Mouse (Mus musculus): Measurements from ENCODE around the gene Hoxa5.

Gene Hoxa5

DNA sequence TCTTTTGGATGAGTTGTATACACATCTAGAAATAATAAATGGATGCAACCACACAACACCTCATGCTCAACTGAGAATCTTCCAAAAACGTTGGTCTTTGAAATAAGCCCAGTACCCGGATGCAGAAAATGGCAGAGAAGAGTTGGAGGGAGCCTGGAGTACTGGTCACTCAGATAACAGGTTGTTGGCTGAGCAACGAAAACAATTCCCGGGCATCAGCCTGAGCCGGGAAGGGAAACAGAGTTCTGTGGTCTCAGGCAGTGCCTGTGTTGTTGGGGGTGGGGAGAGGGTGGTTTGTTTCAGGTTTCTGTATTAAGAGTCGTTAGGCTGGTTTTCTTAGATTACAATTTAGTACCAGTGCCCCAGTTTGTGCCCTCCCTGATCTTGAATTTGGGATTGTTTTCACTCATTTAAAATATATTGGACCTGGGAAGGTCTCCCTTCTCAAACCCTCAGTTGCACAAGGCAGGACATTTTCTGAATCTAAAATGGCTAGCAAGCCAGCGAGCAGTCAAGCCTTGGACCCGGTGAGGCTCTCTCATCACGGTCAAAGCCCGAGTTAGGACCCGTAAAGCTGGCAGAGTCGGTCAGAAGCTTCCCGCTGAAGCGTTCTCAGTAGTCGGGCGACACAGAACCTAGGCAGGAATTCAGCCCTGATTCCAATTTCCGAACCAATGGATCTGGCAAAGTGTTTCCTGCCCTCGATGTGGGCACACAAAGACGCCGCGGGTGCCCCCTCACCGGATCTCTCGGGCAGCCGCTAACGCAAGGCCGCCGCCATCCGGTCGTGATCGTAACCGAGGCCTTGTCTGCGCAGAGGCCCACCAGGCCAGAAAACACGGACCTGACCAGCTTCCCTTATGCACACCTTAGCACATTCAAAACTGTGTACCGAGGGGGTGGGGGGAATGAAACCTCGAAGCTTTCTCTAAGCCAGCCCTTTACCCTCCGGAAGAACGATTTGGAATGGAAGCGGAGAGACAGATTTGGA is 24.4 kb upstream of the Hoxa5 start:
- in situ Hi-C loops (cut with MboI; ENCODE audit: low sequenced_read_pairs) = loop anchor here (10.0 kb wide), 1 partner anchor 1014 kb away; no protein-coding TSS in a partner anchor

DNA sequence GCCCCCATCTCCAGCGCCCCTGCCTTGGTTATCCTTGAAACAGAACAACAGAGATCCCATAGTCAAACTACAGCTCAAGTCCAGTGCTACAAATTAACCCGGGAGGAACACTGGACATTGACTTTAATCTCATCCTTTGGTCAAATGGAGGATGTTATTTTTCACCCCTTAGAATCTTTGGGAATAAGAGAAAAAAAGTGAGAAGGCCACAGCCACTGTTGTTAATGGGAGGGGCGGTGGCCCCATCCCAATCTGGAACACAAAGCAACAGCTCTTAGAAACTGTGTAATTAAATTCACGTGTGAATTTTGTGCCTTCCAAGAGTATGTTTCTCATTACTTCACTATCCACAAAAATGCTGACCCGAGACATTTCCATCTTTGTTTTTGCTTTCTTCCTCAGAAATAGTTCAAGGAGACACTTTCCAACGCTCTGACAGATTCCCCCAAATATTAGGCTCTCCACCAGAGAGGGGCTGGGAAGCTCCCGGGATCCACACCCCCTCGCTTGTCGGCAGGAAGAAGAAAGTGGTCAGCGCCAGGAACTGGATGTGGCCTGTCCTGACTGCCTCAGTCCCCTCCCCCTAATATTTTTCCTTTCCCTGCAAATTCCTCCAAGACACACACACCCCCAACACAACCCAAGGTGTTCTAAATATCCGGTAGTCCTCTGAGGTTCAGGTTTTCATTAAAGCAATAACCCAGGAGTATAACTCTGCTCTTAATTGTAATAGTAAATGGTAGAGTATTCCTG is 23.3 kb upstream of the Hoxa5 start:
- in situ Hi-C loops (cut with MboI; ENCODE audit: low sequenced_read_pairs) = loop anchor here (10.0 kb wide), 1 partner anchor 1013 kb away; no protein-coding TSS in a partner anchor

- in situ Hi-C loops (cut with MboI; ENCODE audit: low sequenced_read_pairs) = loop anchor here (10.0 kb wide), 1 partner anchor 1012 kb away; no protein-coding TSS in a partner anchor
These were observed 22.3 kb upstream of the Hoxa5 start for GRCm38 (mm10) chr6:52226569-52227257.

DNA sequence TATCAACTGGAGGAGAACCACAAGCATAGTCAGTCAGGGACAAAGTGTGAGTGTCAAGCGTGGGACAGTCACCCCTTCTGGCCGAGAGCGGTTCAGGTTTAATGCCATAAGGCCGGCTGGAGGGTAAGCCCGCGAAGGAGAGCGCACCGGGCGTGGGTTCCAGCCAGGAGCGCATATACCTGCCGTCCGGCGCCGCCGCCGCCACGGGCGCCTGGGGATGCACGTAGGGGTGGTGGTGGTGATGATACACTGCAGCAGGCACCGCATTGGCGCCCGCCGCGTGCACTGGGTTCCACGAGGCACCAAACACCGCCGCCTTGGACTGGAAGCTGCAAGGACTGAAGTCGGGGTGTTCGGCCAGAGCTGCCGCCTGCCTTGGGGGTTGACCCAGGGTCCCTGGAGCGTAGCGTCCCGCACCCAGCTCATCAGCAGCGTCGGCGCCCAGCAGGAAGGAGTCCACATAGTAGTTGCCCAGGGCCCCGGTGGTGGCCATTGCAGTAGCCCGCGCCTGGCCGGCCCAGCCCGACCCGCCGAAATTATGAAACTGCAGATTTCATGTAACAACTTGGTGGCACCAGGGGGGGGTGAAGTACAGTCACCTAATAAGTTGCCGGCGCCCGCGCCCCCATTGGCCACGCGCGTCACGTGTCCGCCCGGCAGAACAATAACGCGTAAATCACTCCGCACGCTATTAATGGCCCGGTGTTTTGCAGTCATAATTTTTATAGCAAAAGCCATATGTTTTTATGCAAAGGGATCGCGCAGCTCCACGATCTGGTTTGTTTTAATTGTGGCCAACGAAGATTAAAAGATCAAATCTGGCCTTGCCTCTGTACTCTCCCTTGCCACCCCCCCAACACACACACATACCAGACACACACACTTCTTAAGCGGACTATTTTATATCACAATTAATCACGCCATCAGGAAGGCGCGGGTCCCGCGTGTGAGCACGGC is 21.5 kb upstream of the Hoxa5 start:
- in situ Hi-C loops (cut with MboI; ENCODE audit: low sequenced_read_pairs) = loop anchor here (10.0 kb wide), 1 partner anchor 1011 kb away; no protein-coding TSS in a partner anchor

DNA sequence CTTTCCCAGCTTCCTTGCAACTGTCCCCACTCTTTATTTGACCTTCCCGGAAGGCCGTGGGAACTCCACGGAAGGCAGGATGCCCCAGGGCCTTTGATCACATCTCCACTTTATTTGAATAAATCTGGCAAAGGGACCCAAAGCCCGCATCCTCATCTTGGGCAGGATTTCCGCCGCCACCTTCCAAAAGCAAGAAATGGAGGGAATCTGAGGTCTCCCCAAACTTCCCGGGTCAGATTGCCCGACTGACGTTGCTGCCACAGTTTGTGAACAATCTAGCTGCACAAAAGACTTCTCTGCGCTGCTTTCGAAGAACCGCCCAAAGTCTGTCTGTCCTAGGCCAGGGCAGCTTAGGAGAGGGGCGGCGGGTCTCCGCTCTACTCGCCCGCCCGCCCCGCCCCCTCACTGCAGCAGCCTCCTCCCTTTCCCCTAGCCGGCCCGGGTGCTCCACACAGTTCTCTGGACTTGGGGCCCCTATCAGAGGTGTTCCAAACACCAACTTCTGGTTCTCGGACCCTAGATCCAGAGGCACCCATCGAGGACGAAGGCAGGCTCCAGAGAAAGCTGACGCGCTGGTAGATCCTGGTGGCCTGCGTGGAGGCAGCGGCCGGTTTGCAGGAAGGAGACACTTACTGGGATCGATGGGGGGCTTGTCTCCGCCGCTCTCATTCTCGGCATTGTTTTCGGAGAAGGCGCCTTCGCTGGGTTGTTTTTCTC is 20.7 kb upstream of the Hoxa5 start:
- in situ Hi-C loops (cut with MboI; ENCODE audit: low sequenced_read_pairs) = loop anchor here (5.0 to 25.0 kb wide), 3 partner anchors 363 to 1010 kb away; no protein-coding TSS in a partner anchor

DNA sequence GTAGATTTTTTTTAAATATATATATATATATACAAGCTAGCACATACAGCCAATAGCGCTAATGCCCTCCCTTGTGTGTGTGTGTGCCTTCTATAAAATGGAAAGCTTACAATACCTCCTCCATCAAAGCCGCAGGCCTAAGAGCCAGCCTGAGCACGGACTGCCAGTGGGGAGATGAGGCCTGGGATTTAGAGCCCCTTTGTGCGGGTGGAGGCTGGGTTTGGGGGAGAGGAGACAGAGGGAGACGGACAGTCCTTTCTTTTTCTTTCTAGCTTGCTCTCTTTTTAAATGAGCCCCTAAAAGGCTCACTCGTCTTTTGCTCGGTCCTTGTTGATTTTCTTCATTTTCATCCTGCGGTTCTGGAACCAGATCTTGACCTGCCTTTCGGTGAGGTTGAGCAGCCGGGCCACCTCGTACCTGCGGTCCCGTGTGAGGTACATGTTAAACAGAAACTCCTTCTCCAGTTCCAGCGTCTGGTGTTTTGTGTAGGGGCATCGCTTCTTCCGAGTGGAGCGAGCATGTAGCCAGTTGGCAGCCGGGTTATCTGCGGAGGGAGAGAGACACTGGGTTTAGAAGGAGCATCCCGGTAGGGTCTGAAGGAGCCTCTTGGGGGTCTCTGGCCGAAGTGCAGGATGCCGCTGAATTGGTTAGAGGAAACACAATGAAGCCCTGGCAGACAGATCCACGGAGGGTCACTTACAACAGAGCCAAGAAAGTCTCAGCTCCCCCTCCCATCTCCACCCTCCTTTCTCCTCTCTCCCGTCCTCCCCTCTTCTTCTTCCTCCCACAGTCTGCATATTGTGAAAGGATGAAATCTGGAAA is 19.8 kb upstream of the Hoxa5 start:
- in situ Hi-C loops (cut with MboI; ENCODE audit: low sequenced_read_pairs) = loop anchor here (5.0 to 25.0 kb wide), 3 partner anchors 362 to 1009 kb away; no protein-coding TSS in a partner anchor

- in situ Hi-C loops (cut with MboI; ENCODE audit: low sequenced_read_pairs) = loop anchor here (5.0 to 25.0 kb wide), 3 partner anchors 360 to 1008 kb away; no protein-coding TSS in a partner anchor
These were observed 18.3 kb upstream of the Hoxa5 start for GRCm38 (mm10) chr6:52222729-52223128.

- in situ Hi-C loops (cut with MboI; ENCODE audit: low sequenced_read_pairs) = loop anchor here (5.0 to 25.0 kb wide), 3 partner anchors 360 to 1007 kb away; no protein-coding TSS in a partner anchor
These were observed 17.8 kb upstream of the Hoxa5 start for GRCm38 (mm10) chr6:52221993-52222685.

- in situ Hi-C loops (cut with MboI; ENCODE audit: low sequenced_read_pairs) = loop anchor here (5.0 to 25.0 kb wide), 3 partner anchors 359 to 1007 kb away; no protein-coding TSS in a partner anchor
These were observed 17.1 kb upstream of the Hoxa5 start, which contains the start of gene Hoxa7 for GRCm38 (mm10) chr6:52221337-52221992. TSS of gene Hoxa7 (minus strand) at chr6:52221854.

DNA sequence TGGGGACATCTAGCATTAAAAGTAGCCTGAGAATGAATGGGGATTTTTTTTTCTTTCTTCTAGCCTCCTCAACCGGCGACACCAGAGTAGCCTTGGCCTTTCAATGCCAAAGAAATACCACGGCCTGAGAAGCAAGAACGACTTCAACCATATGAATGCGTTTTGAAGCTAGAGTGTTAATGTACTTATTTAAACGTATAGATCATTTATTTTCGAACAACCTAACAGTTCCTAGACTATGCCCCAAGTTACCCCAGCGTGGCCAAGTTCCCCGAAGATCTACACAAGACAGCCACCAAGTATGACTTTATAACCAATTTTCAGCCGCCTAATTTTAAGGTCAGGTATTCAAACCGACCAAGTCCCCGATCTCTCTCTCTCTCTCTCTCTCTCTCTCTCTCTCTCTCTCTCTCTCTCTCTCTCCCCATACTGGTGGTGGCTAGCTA is 16.5 kb upstream of the Hoxa5 start:
- in situ Hi-C loops (cut with MboI; ENCODE audit: low sequenced_read_pairs) = loop anchor here (5.0 to 25.0 kb wide), 3 partner anchors 359 to 1006 kb away; no protein-coding TSS in a partner anchor

GRCm38 (mm10) chr6:52220003-52220864 is 15.8 kb upstream of the Hoxa5 start:
- in situ Hi-C loops (cut with MboI; ENCODE audit: low sequenced_read_pairs) = loop anchor here (5.0 to 25.0 kb wide), 3 partner anchors 358 to 1005 kb away; no protein-coding TSS in a partner anchor

DNA sequence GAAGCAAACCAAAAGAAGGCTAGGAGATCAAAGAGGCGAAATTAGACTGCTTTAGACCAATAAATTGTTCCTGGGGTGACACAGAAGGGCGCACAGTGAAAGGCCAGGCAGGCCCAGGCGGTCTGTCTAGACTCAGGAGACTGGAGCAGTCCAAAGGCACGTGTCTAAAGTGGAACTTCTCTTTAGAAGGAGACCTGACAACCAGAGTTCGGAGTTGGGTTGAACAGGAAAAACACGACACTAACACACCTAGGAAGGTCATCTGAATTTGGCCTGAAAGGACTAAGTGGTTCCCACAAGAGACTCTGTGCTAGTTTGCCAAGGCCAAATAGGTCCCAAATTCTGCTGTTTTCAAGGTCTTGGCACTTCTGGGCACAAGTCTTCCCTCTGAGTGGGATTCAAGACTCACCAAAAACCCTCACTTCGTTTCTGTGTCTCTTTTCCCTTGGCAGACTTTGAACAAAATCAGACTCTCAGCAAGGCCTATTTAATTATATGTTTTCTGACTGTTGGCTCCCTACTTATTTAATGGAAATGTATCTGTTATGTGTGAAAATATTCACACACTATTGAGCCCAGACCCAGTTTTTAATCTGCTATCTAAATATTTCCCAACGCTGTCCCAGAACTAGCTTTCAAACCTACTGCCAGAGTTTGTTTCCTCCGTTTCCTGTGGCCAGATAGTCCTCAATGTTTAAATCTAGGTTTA is 15.0 kb upstream of the Hoxa5 start:
- in situ Hi-C loops (cut with MboI; ENCODE audit: low sequenced_read_pairs) = loop anchor here (25.0 kb wide), 1 partner anchor 357 kb away; no protein-coding TSS in a partner anchor

DNA sequence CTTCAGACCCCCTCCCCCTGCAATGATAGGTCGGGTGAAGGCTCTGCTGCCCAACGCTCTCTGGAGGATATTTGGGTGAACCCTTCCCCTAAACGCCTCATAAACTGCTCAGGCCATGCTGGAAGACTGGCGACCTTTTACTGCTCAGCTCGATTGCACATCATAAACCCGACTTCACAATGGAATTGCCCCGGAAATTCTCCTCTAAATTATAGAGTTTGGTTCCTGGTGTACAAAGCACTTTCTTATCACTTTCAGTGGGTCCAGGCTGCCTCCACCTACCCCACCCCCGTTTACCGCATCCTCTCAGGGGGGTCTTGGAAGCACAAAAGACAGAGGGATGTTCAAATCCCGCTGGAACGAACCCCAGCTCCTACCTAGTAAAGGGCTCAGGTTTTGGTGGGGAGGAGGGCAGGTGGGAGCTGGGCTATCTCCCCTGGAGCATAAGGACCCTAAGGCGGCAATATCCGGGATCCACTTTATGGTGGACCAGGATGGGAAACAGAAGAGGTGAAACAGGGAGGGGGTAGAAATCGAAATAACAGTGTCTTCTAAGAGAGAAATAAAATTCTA is 14.3 kb upstream of the Hoxa5 start:
- in situ Hi-C loops (cut with MboI; ENCODE audit: low sequenced_read_pairs) = loop anchor here (25.0 kb wide), 1 partner anchor 356 kb away; no protein-coding TSS in a partner anchor

Measured in CH12F3 (cell line).